Mouse (Mus musculus): ENCODE data around the gene Bpifb3. TPM values are rescaled to one million over a fixed set of nuclear protein-coding genes. Genes with fewer than 3 reads are reported as not detected.

The Bpifb3 gene
- polyA plus RNA-seq (2015; fragmentation: Nextera tagmentation; extraction: Ambion mirVana), result not detected in 2 replicates

- 77% methylated on average over 8 of the region's 8 CpGs for WGBS
- no peaks in the 10 kb centered on the region for H3K27me3 ChIP-seq (replicated peaks)
- H3K9ac ChIP-seq (replicated peaks), result no peak within 1 kb of the TSS
- H3K4me1 ChIP-seq, result 0 out of 2 replicates have a peak, but pooled peaks cover 2% of the 10 kb centered on the region
- H3K36me3 ChIP-seq, result no peaks in the 10 kb centered on the region
- no peak within 1 kb of the TSS for H3K4me2 ChIP-seq
- no peak within 1 kb of the TSS for H3K4me3 ChIP-seq (replicated peaks)
- no peak for ATAC-seq (ENCODE audit: low FRiP score)
- no peak within 1 kb of the TSS for H3K27ac ChIP-seq (replicated peaks)
- no peaks in the 10 kb centered on the region for H3K9me3 ChIP-seq (replicated peaks)
These were observed at the start of gene Bpifb3 for GRCm38 (mm10) chr2:153917930-153918329. Gene Bpifb3 (plus strand): TSS chr2:153918230.

GRCm38 (mm10) chr2:153870984-153871383 is 47.0 kb upstream of the Bpifb3 start, which contains the start of gene Sun5:
Gene Sun5 (minus strand): TSS chr2:153871084.
- H3K4me1 ChIP-seq, result no peaks in the 10 kb centered on the region
- no peaks in the 10 kb centered on the region for H3K36me3 ChIP-seq
- no peaks in the 10 kb centered on the region for H3K27me3 ChIP-seq (replicated peaks)
- no peak within 1 kb of the TSS for H3K9ac ChIP-seq (replicated peaks)
- H3K27ac ChIP-seq (replicated peaks), result no peak within 1 kb of the TSS
- ATAC-seq (ENCODE audit: low FRiP score), result no peak
- H3K9me3 ChIP-seq (replicated peaks), result no peaks in the 10 kb centered on the region
- no peak within 1 kb of the TSS for H3K4me3 ChIP-seq (replicated peaks)
- H3K4me2 ChIP-seq, result no peak within 1 kb of the TSS
- WGBS, result 96% methylated on average over 4 of the region's 4 CpGs

- WGBS, result 67% methylated on average over 9 of the region's 9 CpGs
- ATAC-seq (ENCODE audit: low FRiP score), result no peak
- no peaks in the 10 kb centered on the region for H3K27me3 ChIP-seq (replicated peaks)
These were observed 43.3 kb upstream of the Bpifb3 start, which contains the start of gene Bpifb2 for GRCm38 (mm10) chr2:153874745-153875144. Gene Bpifb2 (plus strand): TSS chr2:153875045.

GRCm38 (mm10) chr2:153899111-153899510 is 18.9 kb upstream of the Bpifb3 start:
- H3K36me3 ChIP-seq, result no peaks in the 10 kb centered on the region
- no peaks in the 10 kb centered on the region for H3K4me1 ChIP-seq
- no peak overlapping the region for H3K4me2 ChIP-seq
- no peaks in the 10 kb centered on the region for H3K27me3 ChIP-seq (replicated peaks)
- no peak overlapping the region for H3K9ac ChIP-seq (replicated peaks)
- WGBS, result 87% methylated on average over 5 of the region's 5 CpGs
- no peak for ATAC-seq (ENCODE audit: low FRiP score)
- no peak overlapping the region for H3K4me3 ChIP-seq (replicated peaks)
- H3K27ac ChIP-seq (replicated peaks), result no peak overlapping the region
- H3K9me3 ChIP-seq (replicated peaks), result no peaks in the 10 kb centered on the region

More at GRCm38 (mm10) chr2:153874745-153875144, 43.3 kb upstream of the Bpifb3 start, which contains the start of gene Bpifb2:
- no peak within 1 kb of the TSS for H3K4me2 ChIP-seq
- H3K9ac ChIP-seq (replicated peaks), result no peak within 1 kb of the TSS
- no peak within 1 kb of the TSS for H3K27ac ChIP-seq (replicated peaks)
- H3K4me1 ChIP-seq, result no peaks in the 10 kb centered on the region
- H3K36me3 ChIP-seq, result no peaks in the 10 kb centered on the region
- no peak within 1 kb of the TSS for H3K4me3 ChIP-seq (replicated peaks)
- no peaks in the 10 kb centered on the region for H3K9me3 ChIP-seq (replicated peaks)

GRCm38 (mm10) chr2:153900088-153900487 is 17.9 kb upstream of the Bpifb3 start, which contains the start of gene Bpifb6:
Gene Bpifb6 (plus strand): TSS chr2:153900388.
- no peaks in the 10 kb centered on the region for H3K4me1 ChIP-seq
- H3K9me3 ChIP-seq (replicated peaks), result no peaks in the 10 kb centered on the region
- no peak within 1 kb of the TSS for H3K4me3 ChIP-seq (replicated peaks)
- no peaks in the 10 kb centered on the region for H3K36me3 ChIP-seq
- H3K27ac ChIP-seq (replicated peaks), result no peak within 1 kb of the TSS
- H3K27me3 ChIP-seq (replicated peaks), result no peaks in the 10 kb centered on the region
- H3K9ac ChIP-seq (replicated peaks), result no peak within 1 kb of the TSS
- no peak within 1 kb of the TSS for H3K4me2 ChIP-seq
- no peak for ATAC-seq (ENCODE audit: low FRiP score)
- 63% methylated on average over 4 of the region's 4 CpGs for WGBS

GRCm38 (mm10) chr2:153902726-153903125 is 15.3 kb upstream of the Bpifb3 start:
- 73% methylated on average over 6 of the region's 6 CpGs for WGBS
- Histone ChIP-seq H3K36me3 (no peaks in the 10 kb centered on the region), H3K9me3 (replicated peaks) (no peaks in the 10 kb centered on the region), H3K4me1 (no peaks in the 10 kb centered on the region), H3K4me3 (replicated peaks) (no peak overlapping the region), H3K4me2 (no peak overlapping the region), H3K27me3 (replicated peaks) (no peaks in the 10 kb centered on the region), H3K9ac (replicated peaks) (no peak overlapping the region), H3K27ac (replicated peaks) (no peak overlapping the region)
- no peak for ATAC-seq (ENCODE audit: low FRiP score)

GRCm38 (mm10) chr2:153906626-153907025 is 11.4 kb upstream of the Bpifb3 start:
- Histone ChIP-seq H3K4me1 (no peaks in the 10 kb centered on the region), H3K27me3 (replicated peaks) (no peaks in the 10 kb centered on the region), H3K9ac (replicated peaks) (no peak overlapping the region), H3K4me3 (replicated peaks) (no peak overlapping the region), H3K27ac (replicated peaks) (no peak overlapping the region), H3K4me2 (no peak overlapping the region), H3K36me3 (no peaks in the 10 kb centered on the region), H3K9me3 (replicated peaks) (no peaks in the 10 kb centered on the region)
- no peak for ATAC-seq (ENCODE audit: low FRiP score)
- 88% methylated on average over 4 of the region's 4 CpGs for WGBS

- Histone ChIP-seq H3K9ac (replicated peaks) (no peak overlapping the region), H3K27ac (replicated peaks) (no peak overlapping the region), H3K4me1 (0 out of 2 replicates have a peak, but pooled peaks cover 3% of the 10 kb centered on the region), H3K27me3 (replicated peaks) (no peaks in the 10 kb centered on the region), H3K4me3 (replicated peaks) (no peak overlapping the region), H3K9me3 (replicated peaks) (no peaks in the 10 kb centered on the region), H3K4me2 (no peak overlapping the region), H3K36me3 (no peaks in the 10 kb centered on the region)
- no peak for ATAC-seq (ENCODE audit: low FRiP score)
- WGBS, result 69% methylated on average over 5 of the region's 5 CpGs
These were observed 3.9 kb upstream of the Bpifb3 start for GRCm38 (mm10) chr2:153914151-153914550.

GRCm38 (mm10) chr2:153921246-153921645 is 3.2 kb downstream of the Bpifb3 start:
- H3K9ac ChIP-seq (replicated peaks), result no peak overlapping the region
- no peaks in the 10 kb centered on the region for H3K27me3 ChIP-seq (replicated peaks)
- no peak for ATAC-seq (ENCODE audit: low FRiP score)
- H3K9me3 ChIP-seq (replicated peaks), result no peaks in the 10 kb centered on the region
- WGBS, result 92% methylated on average over 6 of the region's 6 CpGs
- no peak overlapping the region for H3K4me3 ChIP-seq (replicated peaks)
- H3K27ac ChIP-seq (replicated peaks), result no peak overlapping the region
- no peak overlapping the region for H3K4me2 ChIP-seq
- no peaks in the 10 kb centered on the region for H3K36me3 ChIP-seq
- no peaks in the 10 kb centered on the region for H3K4me1 ChIP-seq

GRCm38 (mm10) chr2:153929871-153930413 is 11.9 kb downstream of the Bpifb3 start:
- Histone ChIP-seq H3K4me3 (replicated peaks) (no peak overlapping the region), H3K4me2 (no peak overlapping the region), H3K36me3 (no peaks in the 10 kb centered on the region), H3K9me3 (replicated peaks) (no peaks in the 10 kb centered on the region), H3K9ac (replicated peaks) (no peak overlapping the region), H3K27me3 (replicated peaks) (no peaks in the 10 kb centered on the region), H3K27ac (replicated peaks) (no peak overlapping the region), H3K4me1 (0 out of 2 replicates have a peak, but pooled peaks cover 3% of the 10 kb centered on the region)
- WGBS, result 46% methylated on average over 3 of the region's 3 CpGs
- ATAC-seq (ENCODE audit: low FRiP score), result no peak

- no peak for ATAC-seq (ENCODE audit: low FRiP score)
These were observed 13.1 kb downstream of the Bpifb3 start for GRCm38 (mm10) chr2:153931125-153931524.

GRCm38 (mm10) chr2:153933311-153933710 is 15.3 kb downstream of the Bpifb3 start:
- no peak overlapping the region for H3K4me2 ChIP-seq
- no peak for ATAC-seq (ENCODE audit: low FRiP score)
- H3K27me3 ChIP-seq (replicated peaks), result no peaks in the 10 kb centered on the region

More at GRCm38 (mm10) chr2:153931125-153931524, 13.1 kb downstream of the Bpifb3 start:
- H3K9ac ChIP-seq (replicated peaks), result no peak overlapping the region
- no peak overlapping the region for H3K27ac ChIP-seq (replicated peaks)
- H3K9me3 ChIP-seq (replicated peaks), result no peaks in the 10 kb centered on the region
- H3K27me3 ChIP-seq (replicated peaks), result no peaks in the 10 kb centered on the region
- WGBS, result 58% methylated on average over 6 of the region's 6 CpGs
- no peak overlapping the region for H3K4me2 ChIP-seq
- no peaks in the 10 kb centered on the region for H3K36me3 ChIP-seq
- 0 out of 2 replicates have a peak, but pooled peaks cover 3% of the 10 kb centered on the region for H3K4me1 ChIP-seq
- no peak overlapping the region for H3K4me3 ChIP-seq (replicated peaks)

More at GRCm38 (mm10) chr2:153933311-153933710, 15.3 kb downstream of the Bpifb3 start:
- WGBS, result 57% methylated on average over 6 of the region's 6 CpGs
- H3K9ac ChIP-seq (replicated peaks), result no peak overlapping the region
- H3K9me3 ChIP-seq (replicated peaks), result no peaks in the 10 kb centered on the region
- 0 out of 2 replicates have a peak, but pooled peaks cover 3% of the 10 kb centered on the region for H3K4me1 ChIP-seq
- no peak overlapping the region for H3K27ac ChIP-seq (replicated peaks)
- no peak overlapping the region for H3K4me3 ChIP-seq (replicated peaks)
- no peaks in the 10 kb centered on the region for H3K36me3 ChIP-seq
